Mouse (Mus musculus) ES-E14 (cell line): ENCODE results near the gene AL732309.1.

ENCODE experiments used
- HCFC1 ChIP-seq: IDR thresholded peaks from 2 replicates; pipeline ENCODE4 v1.6.1; 2012; ENCODE audit warnings: low read length, inconsistent platforms, borderline replicate concordance; ENCODE audit not compliant: insufficient read depth
- MAFK ChIP-seq: IDR thresholded peaks from 2 replicates; pipeline ENCODE4 v1.6.1; 2014; ENCODE audit warnings: mild to moderate bottlenecking, low read depth, low read length, inconsistent platforms; ENCODE audit not compliant: insufficient read depth

DNA sequence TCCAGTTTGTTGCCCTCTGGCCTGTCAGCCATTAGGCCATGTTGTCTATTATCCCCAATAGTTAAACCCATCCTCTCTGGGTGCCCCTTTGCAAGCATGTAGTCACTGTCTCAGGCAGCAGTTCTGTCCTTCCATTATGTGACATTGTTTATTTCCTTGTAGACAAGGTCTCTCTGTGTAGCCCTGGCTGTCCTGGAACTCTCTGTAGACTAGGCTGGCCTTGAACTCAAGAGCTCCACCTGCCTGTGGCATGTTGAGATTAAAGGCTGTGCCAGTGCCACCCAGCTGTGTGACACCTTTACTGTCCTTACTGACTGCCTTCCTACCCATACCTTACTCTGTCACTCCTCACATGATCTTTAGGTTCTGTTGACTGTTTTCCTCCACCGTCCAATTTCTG is 5.7 kb upstream of the AL732309.1 start:
- TF ChIP-seq MAFK (no peak), HCFC1 (no peak)
